Mouse (Mus musculus): ENCODE results near the gene Nudt3. TPM values are rescaled to one million over a fixed set of nuclear protein-coding genes. Genes with fewer than 3 reads are reported as not detected.
A peak's percentile ranks its signal among the peaks of the same experiment; 100 is the strongest.

Nudt3 gene
- polyA plus RNA-seq, 1 experiment from 2014 or later, result 145 TPM

GRCm38 (mm10) chr17:27628376-27628775, 5.1 kb upstream of the Nudt3 start:
- WGBS, result 92% methylated on average over 8 of the region's 8 CpGs
- no peak for DNase-seq (ENCODE audit: low spot score)
- H3K27ac ChIP-seq, result no peak overlapping the region
- peaks cover 47% of the 10 kb centered on the region for H3K36me3 ChIP-seq
- no peaks in the 10 kb centered on the region for H3K27me3 ChIP-seq (ENCODE audit: insufficient read depth, poor library complexity, severe bottlenecking)
- no peak overlapping the region for H3K4me3 ChIP-seq
- H3K9me3 ChIP-seq, result no peaks in the 10 kb centered on the region
- H3K4me1 ChIP-seq (replicated peaks), result peaks cover 57% of the 10 kb centered on the region

GRCm38 (mm10) chr17:27627451-27627850, 4.2 kb upstream of the Nudt3 start:
- Histone ChIP-seq H3K4me3 (no peak overlapping the region), H3K27ac (no peak overlapping the region), H3K27me3 (ENCODE audit: insufficient read depth, poor library complexity, severe bottlenecking) (no peaks in the 10 kb centered on the region), H3K4me1 (replicated peaks) (peaks cover 50% of the 10 kb centered on the region), H3K9me3 (no peaks in the 10 kb centered on the region), H3K36me3 (peaks cover 38% of the 10 kb centered on the region)
- no peak for DNase-seq (ENCODE audit: low spot score)
- WGBS, result 39% methylated on average over 5 of the region's 5 CpGs

DNA sequence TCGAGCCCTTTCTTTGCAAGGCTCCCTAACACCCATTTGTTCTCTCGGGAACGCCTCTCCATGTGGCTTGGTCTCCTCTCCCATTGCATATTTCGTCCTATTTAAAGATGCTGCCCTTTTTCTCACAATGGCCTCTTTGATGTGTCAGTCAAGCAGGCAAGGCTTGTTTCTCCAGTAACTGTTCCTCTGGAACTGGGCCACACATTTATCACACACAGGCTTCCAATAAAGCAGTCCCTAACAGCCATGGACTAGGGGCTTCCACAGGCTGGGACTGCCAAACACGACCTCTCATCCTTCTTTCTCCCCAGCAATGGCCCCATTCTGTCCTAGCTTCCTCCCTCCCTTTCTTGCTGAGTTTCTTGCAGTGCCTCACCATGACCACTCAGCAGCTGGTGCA, 3.4 kb upstream of the Nudt3 start:
- Histone ChIP-seq H3K27me3 (ENCODE audit: insufficient read depth, poor library complexity, severe bottlenecking) (no peaks in the 10 kb centered on the region), H3K9me3 (no peaks in the 10 kb centered on the region), H3K4me1 (replicated peaks) (peaks cover 43% of the 10 kb centered on the region), H3K27ac (peak overlapping the region; percentile 76), H3K4me3 (no peak overlapping the region), H3K36me3 (peaks cover 31% of the 10 kb centered on the region)
- 21% methylated on average over 5 of the region's 5 CpGs for WGBS
- DNase-seq (ENCODE audit: low spot score), result peak; percentile 53

GRCm38 (mm10) chr17:27625455-27626251, 2.4 kb upstream of the Nudt3 start:
- WGBS, result 42% methylated on average over 7 of the region's 7 CpGs
- peaks cover 47% of the 10 kb centered on the region for H3K4me1 ChIP-seq (replicated peaks)
- no peak overlapping the region for H3K4me3 ChIP-seq
- peaks cover 21% of the 10 kb centered on the region for H3K36me3 ChIP-seq
- DNase-seq (ENCODE audit: low spot score), result no peak
- H3K27ac ChIP-seq, result no peak overlapping the region
- no peaks in the 10 kb centered on the region for H3K27me3 ChIP-seq (ENCODE audit: insufficient read depth, poor library complexity, severe bottlenecking)
- H3K9me3 ChIP-seq, result no peaks in the 10 kb centered on the region

DNA sequence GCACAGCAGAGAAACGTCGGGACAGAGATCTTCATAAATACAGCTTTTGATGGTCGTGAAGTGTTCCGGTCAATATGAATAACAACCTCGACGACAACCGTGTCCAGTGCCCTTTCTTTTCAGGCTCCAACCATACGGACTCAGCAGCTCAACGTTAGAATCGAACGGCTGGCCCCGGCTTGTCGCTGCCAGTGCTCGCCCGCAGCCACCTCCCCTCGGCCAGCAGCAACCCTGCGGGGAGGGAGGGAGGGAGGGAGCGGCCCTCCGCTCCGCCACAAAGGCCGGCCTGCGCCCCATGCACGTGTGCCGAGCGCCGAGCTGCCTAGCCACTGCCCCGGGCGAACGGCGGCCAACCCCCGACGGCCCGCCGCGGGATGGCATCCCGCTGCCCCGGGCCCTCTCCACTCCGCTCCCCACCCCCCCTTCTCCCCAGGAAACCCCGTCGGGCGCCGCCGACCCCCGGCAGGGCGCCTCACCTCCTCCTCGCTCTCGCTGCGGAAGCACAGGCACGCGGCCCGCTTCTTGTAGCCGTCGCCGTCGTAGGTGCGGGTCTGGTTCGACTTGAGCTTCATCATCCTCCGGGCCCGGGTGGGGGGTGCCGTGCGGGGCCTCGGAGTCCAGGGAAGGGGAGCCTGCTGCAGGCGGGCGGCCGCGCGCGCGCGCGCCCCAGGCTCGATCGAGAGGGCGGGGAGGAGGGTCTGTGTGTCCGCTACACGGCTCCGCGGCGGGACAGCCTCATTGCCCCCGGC, 510 bp downstream of the Nudt3 start:
- Histone ChIP-seq H3K9me3 (peaks cover 7% of the 10 kb centered on the region), H3K36me3 (peaks cover 26% of the 10 kb centered on the region), H3K4me3 (peak overlapping the region; percentile 97), H3K27me3 (ENCODE audit: insufficient read depth, poor library complexity, severe bottlenecking) (no peaks in the 10 kb centered on the region), H3K27ac (peak overlapping the region; percentile 100), H3K4me1 (replicated peaks) (peaks cover 55% of the 10 kb centered on the region)
- DNase-seq (ENCODE audit: low spot score), result peak; percentile 78
- under 1% methylated on average over 76 of the region's 80 CpGs for WGBS

DNA sequence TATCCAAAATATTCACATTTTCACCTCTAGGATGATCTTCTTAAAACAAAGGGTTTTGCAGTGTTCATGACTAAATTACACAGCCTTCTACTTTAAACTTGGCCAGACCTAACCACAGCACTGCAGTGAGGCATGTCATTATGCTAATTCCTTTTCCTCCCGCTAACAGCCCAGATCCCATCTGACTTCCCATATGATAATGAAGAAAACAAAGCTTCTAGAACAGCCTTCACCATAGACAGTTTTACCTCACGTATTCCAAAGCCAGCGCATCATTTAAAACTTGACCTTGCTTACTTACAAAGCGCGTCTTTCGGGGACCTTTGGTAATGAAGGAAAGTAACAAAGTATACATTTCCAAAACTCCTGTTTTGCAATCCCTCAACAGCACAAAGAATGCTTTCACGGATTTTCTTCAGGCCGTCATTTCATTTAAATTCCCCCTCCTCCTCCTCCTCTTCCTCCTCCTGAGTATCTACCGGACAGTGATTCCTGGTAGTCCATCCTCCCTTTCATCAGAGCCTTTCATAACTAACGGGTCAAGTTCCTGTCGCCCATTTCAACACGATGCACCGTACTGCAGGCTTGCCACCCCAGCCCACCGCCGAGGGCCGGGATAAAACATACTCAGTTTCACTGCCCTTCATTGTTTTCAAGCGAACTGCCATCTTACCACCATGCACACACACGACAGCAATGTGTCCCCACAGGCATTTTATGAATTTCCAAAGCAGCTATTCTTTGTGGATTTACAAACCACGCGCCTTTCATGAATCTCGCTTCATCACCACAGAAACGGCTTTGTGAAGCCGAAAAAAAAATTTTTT, 1.4 kb downstream of the Nudt3 start:
- Histone ChIP-seq H3K4me1 (replicated peaks) (peaks cover 50% of the 10 kb centered on the region), H3K9me3 (peaks cover 15% of the 10 kb centered on the region), H3K27ac (peak overlapping the region; percentile 100), H3K36me3 (peaks cover 35% of the 10 kb centered on the region), H3K4me3 (peak overlapping the region; percentile 97), H3K27me3 (ENCODE audit: insufficient read depth, poor library complexity, severe bottlenecking) (no peaks in the 10 kb centered on the region)
- 4% methylated on average over 23 of the region's 23 CpGs for WGBS
- DNase-seq (ENCODE audit: low spot score), result peak; percentile 60

GRCm38 (mm10) chr17:27621161-27621560, 2.1 kb downstream of the Nudt3 start:
- Histone ChIP-seq H3K4me3 (peak overlapping the region; percentile 97), H3K36me3 (peaks cover 40% of the 10 kb centered on the region), H3K27ac (peak overlapping the region; percentile 100), H3K4me1 (replicated peaks) (peaks cover 44% of the 10 kb centered on the region), H3K27me3 (ENCODE audit: insufficient read depth, poor library complexity, severe bottlenecking) (no peaks in the 10 kb centered on the region), H3K9me3 (peaks cover 20% of the 10 kb centered on the region)
- WGBS, result 61% methylated on average over 8 of the region's 8 CpGs
- DNase-seq (ENCODE audit: low spot score), result no peak

GRCm38 (mm10) chr17:27615388-27615787, 7.9 kb downstream of the Nudt3 start:
- Histone ChIP-seq H3K4me1 (replicated peaks) (peaks cover 33% of the 10 kb centered on the region), H3K27me3 (ENCODE audit: insufficient read depth, poor library complexity, severe bottlenecking) (no peaks in the 10 kb centered on the region), H3K36me3 (peaks cover 57% of the 10 kb centered on the region), H3K4me3 (no peak overlapping the region), H3K9me3 (peaks cover 20% of the 10 kb centered on the region), H3K27ac (no peak overlapping the region)
- no peak for DNase-seq (ENCODE audit: low spot score)
- WGBS, result 78% methylated on average over 7 of the region's 7 CpGs

GRCm38 (mm10) chr17:27613016-27613415, 10.3 kb downstream of the Nudt3 start:
- no peak for DNase-seq (ENCODE audit: low spot score)
- Histone ChIP-seq H3K36me3 (peaks cover 47% of the 10 kb centered on the region), H3K9me3 (peaks cover 16% of the 10 kb centered on the region), H3K27me3 (ENCODE audit: insufficient read depth, poor library complexity, severe bottlenecking) (no peaks in the 10 kb centered on the region), H3K4me1 (replicated peaks) (peaks cover 30% of the 10 kb centered on the region), H3K4me3 (no peak overlapping the region), H3K27ac (no peak overlapping the region)
- 84% methylated on average over 4 of the region's 4 CpGs for WGBS

DNA sequence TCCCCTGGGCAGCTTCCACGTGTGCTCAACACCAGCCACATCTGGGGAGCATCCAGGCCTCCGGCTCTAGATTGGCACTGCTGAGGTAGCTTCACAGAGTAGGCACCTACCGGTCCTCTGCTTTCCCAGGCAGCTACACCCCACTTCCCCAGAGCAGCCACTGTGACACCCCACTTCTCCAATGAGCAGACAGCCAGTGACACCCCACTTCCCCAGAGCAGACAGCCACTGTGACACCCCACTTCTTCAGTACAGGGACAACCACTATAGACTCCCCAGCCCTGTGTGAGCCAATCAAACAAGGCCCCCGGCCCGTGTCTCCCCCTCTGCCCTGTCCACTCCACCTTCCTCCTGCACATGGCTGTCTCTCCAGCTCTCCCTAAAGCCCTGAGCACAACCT, 11.3 kb downstream of the Nudt3 start:
- no peak overlapping the region for H3K4me3 ChIP-seq
- no peak overlapping the region for H3K27ac ChIP-seq
- peaks cover 5% of the 10 kb centered on the region; the same call in 1 of the 2 replicates for H3K9me3 ChIP-seq
- H3K27me3 ChIP-seq (ENCODE audit: insufficient read depth, poor library complexity, severe bottlenecking), result no peaks in the 10 kb centered on the region
- peaks cover 43% of the 10 kb centered on the region for H3K36me3 ChIP-seq
- H3K4me1 ChIP-seq (replicated peaks), result peaks cover 30% of the 10 kb centered on the region
- WGBS, result 79% methylated on average over 5 of the region's 5 CpGs
- no peak for DNase-seq (ENCODE audit: low spot score)

- H3K4me1 ChIP-seq (replicated peaks), result peaks cover 30% of the 10 kb centered on the region
- DNase-seq (ENCODE audit: low spot score), result no peak
- no peak overlapping the region for H3K4me3 ChIP-seq
- no peaks in the 10 kb centered on the region for H3K27me3 ChIP-seq (ENCODE audit: insufficient read depth, poor library complexity, severe bottlenecking)
- 76% methylated on average over 3 of the region's 3 CpGs for WGBS
- peaks cover under 1% of the 10 kb centered on the region; the same call in 1 of the 2 replicates for H3K9me3 ChIP-seq
- H3K36me3 ChIP-seq, result peaks cover 38% of the 10 kb centered on the region
- no peak overlapping the region for H3K27ac ChIP-seq
Observed at GRCm38 (mm10) chr17:27611519-27611884, 11.8 kb downstream of the Nudt3 start.

DNA sequence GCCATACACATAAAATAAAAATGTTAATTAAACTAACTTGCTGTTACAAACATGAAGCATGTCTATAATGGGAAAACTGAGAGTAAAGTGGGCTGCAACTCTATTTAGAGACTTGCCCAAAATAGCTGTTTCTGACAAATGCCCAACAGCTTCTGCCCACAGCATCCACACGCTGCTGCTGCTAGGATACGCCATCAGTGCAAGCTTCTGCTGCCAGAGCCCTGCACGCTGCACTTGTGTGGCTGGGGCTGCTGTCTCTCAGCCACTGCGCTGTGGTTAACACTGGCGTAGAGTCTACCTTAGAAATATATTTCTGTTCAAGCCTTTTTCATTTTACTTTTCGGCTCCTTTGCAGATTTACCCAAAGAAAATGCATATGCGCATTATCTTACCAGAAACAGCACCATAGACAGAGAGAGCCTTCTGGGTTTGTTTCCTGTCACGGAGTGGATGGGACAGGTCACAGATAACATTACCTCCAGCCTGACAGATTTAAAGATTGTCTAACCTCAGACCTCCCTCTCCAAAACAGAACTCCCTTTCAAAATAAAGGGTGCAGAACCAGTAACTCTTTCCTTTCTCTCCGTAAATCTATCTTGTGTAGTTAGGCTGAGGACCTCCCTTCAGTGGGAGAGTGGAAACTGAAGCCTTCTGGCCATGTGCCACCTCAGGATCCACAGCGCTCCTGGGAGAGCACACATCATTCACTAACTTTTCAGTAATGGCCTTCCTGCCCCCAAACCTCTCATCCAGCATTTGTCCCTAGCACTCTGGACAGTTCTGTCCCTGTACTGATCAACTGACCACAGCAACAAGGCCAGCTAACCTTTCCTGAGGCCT, 12.4 kb downstream of the Nudt3 start:
- WGBS, result 89% methylated on average over 10 of the region's 10 CpGs
- DNase-seq (ENCODE audit: low spot score), result no peak
- no peak overlapping the region for H3K4me3 ChIP-seq
- H3K9me3 ChIP-seq, result no peaks in the 10 kb centered on the region
- no peaks in the 10 kb centered on the region for H3K27me3 ChIP-seq (ENCODE audit: insufficient read depth, poor library complexity, severe bottlenecking)
- peaks cover 41% of the 10 kb centered on the region for H3K36me3 ChIP-seq
- H3K4me1 ChIP-seq (replicated peaks), result peaks cover 34% of the 10 kb centered on the region
- H3K27ac ChIP-seq, result no peak overlapping the region
